Mouse (Mus musculus): ENCODE results near the gene Tinagl1. TPM values are rescaled to one million over a fixed set of nuclear protein-coding genes. Genes with fewer than 3 reads are reported as not detected.

Tinagl1 gene
- polyA plus RNA-seq, 1 experiment: 35.2 TPM

- TF ChIP-seq CTCF (IDR thresholded peaks at IDR 0.05; ENCODE audit: low read depth, low read length): no peak
- TF ChIP-seq EP300 (IDR thresholded peaks at IDR 0.05; ENCODE audit: insufficient read depth, low read depth, low read length): no peak
- TF ChIP-seq POLR2A (IDR thresholded peaks at IDR 0.05; ENCODE audit: insufficient read depth, low read length): no peak
Observed at GRCm38 (mm10) chr4:130183023-130183422, 8.1 kb upstream of the Tinagl1 start.

GRCm38 (mm10) chr4:130181886-130182285 lies 7.0 kb upstream of the Tinagl1 start:
- Histone ChIP-seq H3K9ac (ENCODE audit: low read depth, poor library complexity, severe bottlenecking) (no peak overlapping the region), H3K4me3 (ENCODE audit: low read depth, low read length) (no peak overlapping the region), H3K4me1 (ENCODE audit: control insufficient read depth, insufficient read depth, low read length) (no peaks in the 10 kb centered on the region), H3K27me3 (ENCODE audit: control insufficient read depth, insufficient read depth, low read length, poor library complexity, severe bottlenecking) (no peaks in the 10 kb centered on the region), H3K36me3 (ENCODE audit: control insufficient read depth, insufficient read depth, low read length, poor library complexity, severe bottlenecking) (no peaks in the 10 kb centered on the region), H3K27ac (ENCODE audit: insufficient read depth, low read length) (no peak overlapping the region), H3K9me3 (replicated peaks; ENCODE audit: control insufficient read depth, insufficient read depth, low read length, poor library complexity, severe bottlenecking) (no peaks in the 10 kb centered on the region)
- TF ChIP-seq CTCF (IDR thresholded peaks at IDR 0.05; ENCODE audit: low read depth, low read length) (no peak), POLR2A (IDR thresholded peaks at IDR 0.05; ENCODE audit: insufficient read depth, low read length) (no peak), EP300 (IDR thresholded peaks at IDR 0.05; ENCODE audit: insufficient read depth, low read depth, low read length) (no peak)

More at GRCm38 (mm10) chr4:130183023-130183422, 8.1 kb upstream of the Tinagl1 start:
- Histone ChIP-seq H3K9ac (ENCODE audit: low read depth, poor library complexity, severe bottlenecking) (no peak overlapping the region), H3K9me3 (replicated peaks; ENCODE audit: control insufficient read depth, insufficient read depth, low read length, poor library complexity, severe bottlenecking) (no peaks in the 10 kb centered on the region), H3K27ac (ENCODE audit: insufficient read depth, low read length) (no peak overlapping the region), H3K36me3 (ENCODE audit: control insufficient read depth, insufficient read depth, low read length, poor library complexity, severe bottlenecking) (no peaks in the 10 kb centered on the region), H3K4me3 (ENCODE audit: low read depth, low read length) (no peak overlapping the region), H3K27me3 (ENCODE audit: control insufficient read depth, insufficient read depth, low read length, poor library complexity, severe bottlenecking) (no peaks in the 10 kb centered on the region), H3K4me1 (ENCODE audit: control insufficient read depth, insufficient read depth, low read length) (no peaks in the 10 kb centered on the region)

- H3K9me3 ChIP-seq (replicated peaks; ENCODE audit: control insufficient read depth, insufficient read depth, low read length, poor library complexity, severe bottlenecking): no peaks in the 10 kb centered on the region
- no peak for TF ChIP-seq EP300 (IDR thresholded peaks at IDR 0.05; ENCODE audit: insufficient read depth, low read depth, low read length)
- TF ChIP-seq CTCF (IDR thresholded peaks at IDR 0.05; ENCODE audit: low read depth, low read length): no peak
- no peak for TF ChIP-seq POLR2A (IDR thresholded peaks at IDR 0.05; ENCODE audit: insufficient read depth, low read length)
- no peaks in the 10 kb centered on the region for H3K27me3 ChIP-seq (ENCODE audit: control insufficient read depth, insufficient read depth, low read length, poor library complexity, severe bottlenecking)
- no peak overlapping the region for H3K4me3 ChIP-seq (ENCODE audit: low read depth, low read length)
- H3K27ac ChIP-seq (ENCODE audit: insufficient read depth, low read length): no peak overlapping the region
- peaks cover under 1% of the 10 kb centered on the region for H3K4me1 ChIP-seq (ENCODE audit: control insufficient read depth, insufficient read depth, low read length)
- H3K36me3 ChIP-seq (ENCODE audit: control insufficient read depth, insufficient read depth, low read length, poor library complexity, severe bottlenecking): no peaks in the 10 kb centered on the region
- H3K9ac ChIP-seq (ENCODE audit: low read depth, poor library complexity, severe bottlenecking): no peak overlapping the region
Observed at GRCm38 (mm10) chr4:130180909-130181602, 6.1 kb upstream of the Tinagl1 start.

- Histone ChIP-seq H3K27ac (ENCODE audit: insufficient read depth, low read length) (no peak overlapping the region), H3K36me3 (ENCODE audit: control insufficient read depth, insufficient read depth, low read length, poor library complexity, severe bottlenecking) (no peaks in the 10 kb centered on the region), H3K9me3 (replicated peaks; ENCODE audit: control insufficient read depth, insufficient read depth, low read length, poor library complexity, severe bottlenecking) (no peaks in the 10 kb centered on the region), H3K4me1 (ENCODE audit: control insufficient read depth, insufficient read depth, low read length) (peaks cover 5% of the 10 kb centered on the region), H3K4me3 (ENCODE audit: low read depth, low read length) (no peak overlapping the region), H3K27me3 (ENCODE audit: control insufficient read depth, insufficient read depth, low read length, poor library complexity, severe bottlenecking) (no peaks in the 10 kb centered on the region), H3K9ac (ENCODE audit: low read depth, poor library complexity, severe bottlenecking) (no peak overlapping the region)
- TF ChIP-seq POLR2A (IDR thresholded peaks at IDR 0.05; ENCODE audit: insufficient read depth, low read length): no peak
- no peak for TF ChIP-seq CTCF (IDR thresholded peaks at IDR 0.05; ENCODE audit: low read depth, low read length)
- TF ChIP-seq EP300 (IDR thresholded peaks at IDR 0.05; ENCODE audit: insufficient read depth, low read depth, low read length): no peak
Observed at GRCm38 (mm10) chr4:130179876-130180275, 5.0 kb upstream of the Tinagl1 start.

- no peak overlapping the region for H3K9ac ChIP-seq (ENCODE audit: low read depth, poor library complexity, severe bottlenecking)
- H3K4me3 ChIP-seq (ENCODE audit: low read depth, low read length): no peak overlapping the region
- no peaks in the 10 kb centered on the region for H3K36me3 ChIP-seq (ENCODE audit: control insufficient read depth, insufficient read depth, low read length, poor library complexity, severe bottlenecking)
- peaks cover 7% of the 10 kb centered on the region for H3K4me1 ChIP-seq (ENCODE audit: control insufficient read depth, insufficient read depth, low read length)
- H3K27ac ChIP-seq (ENCODE audit: insufficient read depth, low read length): no peak overlapping the region
- TF ChIP-seq CTCF (IDR thresholded peaks at IDR 0.05; ENCODE audit: low read depth, low read length) (no peak), EP300 (IDR thresholded peaks at IDR 0.05; ENCODE audit: insufficient read depth, low read depth, low read length) (no peak), POLR2A (IDR thresholded peaks at IDR 0.05; ENCODE audit: insufficient read depth, low read length) (no peak)
- H3K27me3 ChIP-seq (ENCODE audit: control insufficient read depth, insufficient read depth, low read length, poor library complexity, severe bottlenecking): no peaks in the 10 kb centered on the region
- no peaks in the 10 kb centered on the region for H3K9me3 ChIP-seq (replicated peaks; ENCODE audit: control insufficient read depth, insufficient read depth, low read length, poor library complexity, severe bottlenecking)
Observed at GRCm38 (mm10) chr4:130177536-130177935, 2.6 kb upstream of the Tinagl1 start.

GRCm38 (mm10) chr4:130177087-130177486 lies 2.2 kb upstream of the Tinagl1 start:
- Histone ChIP-seq H3K27me3 (ENCODE audit: control insufficient read depth, insufficient read depth, low read length, poor library complexity, severe bottlenecking) (no peaks in the 10 kb centered on the region), H3K9ac (ENCODE audit: low read depth, poor library complexity, severe bottlenecking) (no peak overlapping the region), H3K9me3 (replicated peaks; ENCODE audit: control insufficient read depth, insufficient read depth, low read length, poor library complexity, severe bottlenecking) (no peaks in the 10 kb centered on the region), H3K27ac (ENCODE audit: insufficient read depth, low read length) (no peak overlapping the region), H3K4me3 (ENCODE audit: low read depth, low read length) (no peak overlapping the region), H3K4me1 (ENCODE audit: control insufficient read depth, insufficient read depth, low read length) (peaks cover 7% of the 10 kb centered on the region), H3K36me3 (ENCODE audit: control insufficient read depth, insufficient read depth, low read length, poor library complexity, severe bottlenecking) (no peaks in the 10 kb centered on the region)
- TF ChIP-seq POLR2A (IDR thresholded peaks at IDR 0.05; ENCODE audit: insufficient read depth, low read length): no peak
- no peak for TF ChIP-seq CTCF (IDR thresholded peaks at IDR 0.05; ENCODE audit: low read depth, low read length)
- no peak for TF ChIP-seq EP300 (IDR thresholded peaks at IDR 0.05; ENCODE audit: insufficient read depth, low read depth, low read length)
